Mouse (Mus musculus): ENCODE measurements around the gene Spc25. TPM values are rescaled to one million over a fixed set of nuclear protein-coding genes. Genes with fewer than 3 reads are reported as not detected.
A peak's percentile ranks its signal among the peaks of the same experiment; 100 is the strongest.

The Spc25 gene
- polyA plus RNA-seq, 1 experiment = 16.3 TPM

DNA sequence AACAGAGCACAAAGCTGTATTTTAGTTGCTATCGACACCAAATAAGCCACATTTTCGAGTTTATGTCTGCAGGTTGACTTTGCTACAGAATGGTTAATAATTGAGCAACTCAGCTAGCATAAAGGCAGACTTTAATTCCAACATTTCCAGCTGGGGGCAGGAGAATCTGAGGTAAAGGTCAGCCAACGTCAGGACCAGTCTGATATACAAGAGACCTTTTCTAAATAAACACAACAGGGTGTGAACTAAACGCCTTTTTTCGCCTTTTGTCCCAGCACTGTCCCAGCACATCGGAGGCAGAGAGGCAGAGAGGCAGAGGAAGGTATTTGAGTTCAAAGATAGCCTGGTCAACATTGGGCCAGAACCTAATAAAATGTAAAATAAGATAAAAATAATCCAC is 809 bp downstream of the Spc25 start:
- H3K79me2 ChIP-seq (ENCODE audit: control insufficient read depth, insufficient read depth) = peaks cover 20% of the 10 kb centered on the region
- TF ChIP-seq POLR2AphosphoS2 (IDR thresholded peaks at IDR 0.05; ENCODE audit: insufficient read length, low read depth) (no peak), REST (IDR thresholded peaks at IDR 0.05; ENCODE audit: insufficient read depth, insufficient read length) (no peak), E2F4 (IDR thresholded peaks at IDR 0.05; ENCODE audit: insufficient read depth) (no peak), USF1 (IDR thresholded peaks at IDR 0.05; ENCODE audit: low read depth) (no peak), MAX (IDR thresholded peaks at IDR 0.05; ENCODE audit: low read depth) (no peak), POLR2A (IDR thresholded peaks at IDR 0.05; ENCODE audit: insufficient read length, low read depth) (no peak), CEBPB (IDR thresholded peaks at IDR 0.05; ENCODE audit: insufficient read depth, poor library complexity, severe bottlenecking) (no peak), MYOG (IDR thresholded peaks at IDR 0.05; ENCODE audit: control insufficient read depth in 1 of 3, insufficient read depth in 1 of 3, insufficient read length in 2 of 3, low read depth in 2 of 3) (no peak), SRF (IDR thresholded peaks at IDR 0.05; ENCODE audit: control insufficient read depth, insufficient read length, low read depth) (no peak), MYOD1 (IDR thresholded peaks at IDR 0.05; ENCODE audit: control insufficient read depth in 1 of 3, insufficient read length in 2 of 3, low read depth in 2 of 3) (no peak), TCF12 (IDR thresholded peaks at IDR 0.05; ENCODE audit: insufficient read depth, poor library complexity, severe bottlenecking) (no peak), TCF3 (IDR thresholded peaks at IDR 0.05; ENCODE audit: insufficient read length, low read depth) (no peak)

DNA sequence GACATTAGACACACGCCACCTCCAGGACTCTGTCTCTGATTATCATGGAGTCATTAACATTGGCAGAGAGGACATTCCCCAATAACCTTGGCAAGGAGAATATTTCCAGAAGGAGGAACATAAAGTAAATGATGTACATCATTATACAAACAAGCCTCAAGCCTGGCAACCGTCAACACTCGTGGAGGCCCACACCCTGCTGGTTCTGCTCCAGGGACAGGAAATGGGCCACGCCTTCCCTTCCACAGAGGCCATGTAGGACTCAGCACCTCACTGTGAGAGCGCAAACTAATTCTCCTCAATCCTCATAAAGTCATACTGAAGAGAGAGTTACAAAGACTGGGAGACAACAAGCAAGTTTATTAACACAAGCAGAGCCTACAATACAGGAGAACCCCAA is 12.4 kb downstream of the Spc25 start:
- Histone ChIP-seq H3K4me3 (no peak overlapping the region), H3K36me3 (ENCODE audit: control insufficient read depth, insufficient read depth) (peaks cover 34% of the 10 kb centered on the region), H3K27me3 (ENCODE audit: control insufficient read depth, insufficient read depth, insufficient read length) (no peaks in the 10 kb centered on the region), H3K4me2 (ENCODE audit: low read depth) (no peak overlapping the region), H3K79me2 (ENCODE audit: control insufficient read depth, insufficient read depth) (no peaks in the 10 kb centered on the region), H3ac (ENCODE audit: control insufficient read depth, insufficient read length) (no peak overlapping the region)
- TF ChIP-seq E2F4 (IDR thresholded peaks at IDR 0.05; ENCODE audit: insufficient read depth) (no peak), TCF3 (IDR thresholded peaks at IDR 0.05; ENCODE audit: insufficient read length, low read depth) (no peak), USF1 (IDR thresholded peaks at IDR 0.05; ENCODE audit: low read depth) (no peak), SRF (IDR thresholded peaks at IDR 0.05; ENCODE audit: control insufficient read depth, insufficient read length, low read depth) (no peak), MAX (IDR thresholded peaks at IDR 0.05; ENCODE audit: low read depth) (no peak), MYOG (IDR thresholded peaks at IDR 0.05; ENCODE audit: control insufficient read depth in 1 of 3, insufficient read depth in 1 of 3, insufficient read length in 2 of 3, low read depth in 2 of 3) (no peak), TCF12 (IDR thresholded peaks at IDR 0.05; ENCODE audit: insufficient read depth, poor library complexity, severe bottlenecking) (no peak), POLR2A (IDR thresholded peaks at IDR 0.05; ENCODE audit: insufficient read length, low read depth) (no peak), MYOD1 (IDR thresholded peaks at IDR 0.05; ENCODE audit: control insufficient read depth in 1 of 3, insufficient read length in 2 of 3, low read depth in 2 of 3) (no peak), CEBPB (IDR thresholded peaks at IDR 0.05; ENCODE audit: insufficient read depth, poor library complexity, severe bottlenecking) (no peak), POLR2AphosphoS2 (IDR thresholded peaks at IDR 0.05; ENCODE audit: insufficient read length, low read depth) (no peak), REST (IDR thresholded peaks at IDR 0.05; ENCODE audit: insufficient read depth, insufficient read length) (no peak)

More for the DNA sequence above, 809 bp downstream of the Spc25 start:
- Histone ChIP-seq H3ac (ENCODE audit: control insufficient read depth, insufficient read length) (peak overlapping the region; percentile 5), H3K4me3 (peak overlapping the region; percentile 64), H3K36me3 (ENCODE audit: control insufficient read depth, insufficient read depth) (no peaks in the 10 kb centered on the region), H3K27me3 (ENCODE audit: control insufficient read depth, insufficient read depth, insufficient read length) (no peaks in the 10 kb centered on the region), H3K4me2 (ENCODE audit: low read depth) (peak overlapping the region; percentile 69)

DNA sequence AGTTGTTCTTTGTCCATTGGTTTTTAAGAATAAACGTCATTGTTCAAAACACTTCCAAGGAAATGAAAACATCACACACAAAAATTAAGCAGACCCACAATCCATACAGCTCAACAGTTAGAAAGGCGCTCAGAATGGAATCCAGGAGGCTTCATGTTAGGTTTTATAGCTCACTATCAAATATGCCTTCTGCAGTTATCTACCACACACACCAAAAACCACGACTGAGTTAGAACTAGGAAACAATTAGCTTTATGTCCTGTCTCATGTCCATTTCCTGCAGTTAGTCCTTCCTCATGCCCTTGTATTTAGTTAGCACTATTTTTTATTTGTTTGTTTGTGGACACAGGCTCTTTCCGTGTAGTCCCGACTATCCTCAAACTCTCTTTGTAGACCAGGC is 14.9 kb downstream of the Spc25 start:
- TF ChIP-seq CEBPB (IDR thresholded peaks at IDR 0.05; ENCODE audit: insufficient read depth, poor library complexity, severe bottlenecking) (no peak), TCF12 (IDR thresholded peaks at IDR 0.05; ENCODE audit: insufficient read depth, poor library complexity, severe bottlenecking) (no peak), MYOD1 (IDR thresholded peaks at IDR 0.05; ENCODE audit: control insufficient read depth in 1 of 3, insufficient read length in 2 of 3, low read depth in 2 of 3) (no peak), TCF3 (IDR thresholded peaks at IDR 0.05; ENCODE audit: insufficient read length, low read depth) (no peak), USF1 (IDR thresholded peaks at IDR 0.05; ENCODE audit: low read depth) (no peak), E2F4 (IDR thresholded peaks at IDR 0.05; ENCODE audit: insufficient read depth) (no peak), MYOG (IDR thresholded peaks at IDR 0.05; ENCODE audit: control insufficient read depth in 1 of 3, insufficient read depth in 1 of 3, insufficient read length in 2 of 3, low read depth in 2 of 3) (no peak), SRF (IDR thresholded peaks at IDR 0.05; ENCODE audit: control insufficient read depth, insufficient read length, low read depth) (no peak), MAX (IDR thresholded peaks at IDR 0.05; ENCODE audit: low read depth) (no peak), POLR2A (IDR thresholded peaks at IDR 0.05; ENCODE audit: insufficient read length, low read depth) (no peak), REST (IDR thresholded peaks at IDR 0.05; ENCODE audit: insufficient read depth, insufficient read length) (no peak), POLR2AphosphoS2 (IDR thresholded peaks at IDR 0.05; ENCODE audit: insufficient read length, low read depth) (no peak)
- no peaks in the 10 kb centered on the region for H3K27me3 ChIP-seq (ENCODE audit: control insufficient read depth, insufficient read depth, insufficient read length)
- H3K36me3 ChIP-seq (ENCODE audit: control insufficient read depth, insufficient read depth) = peaks cover 17% of the 10 kb centered on the region

DNA sequence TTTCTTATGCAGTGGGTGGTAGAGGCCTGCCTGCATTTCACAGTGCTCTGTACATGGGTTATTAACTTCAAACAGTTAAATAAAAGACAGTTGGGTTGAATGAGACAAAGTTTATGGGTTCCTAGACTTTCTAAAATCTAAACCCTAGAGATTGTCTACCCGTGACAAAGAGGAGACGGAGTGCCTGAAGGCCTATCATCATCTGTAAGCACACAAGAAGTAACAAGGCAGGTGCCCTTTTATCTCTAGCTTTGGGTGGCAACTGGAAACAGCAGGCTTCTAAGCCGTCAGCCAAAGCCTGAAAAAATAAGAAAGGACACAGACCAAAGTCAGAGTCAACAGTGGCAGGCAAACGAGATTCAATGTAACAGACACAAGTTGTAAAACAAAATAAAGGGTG is 16.8 kb downstream of the Spc25 start:
- TF ChIP-seq CEBPB (IDR thresholded peaks at IDR 0.05; ENCODE audit: insufficient read depth, poor library complexity, severe bottlenecking) (no peak), POLR2A (IDR thresholded peaks at IDR 0.05; ENCODE audit: insufficient read length, low read depth) (no peak), MAX (IDR thresholded peaks at IDR 0.05; ENCODE audit: low read depth) (no peak), SRF (IDR thresholded peaks at IDR 0.05; ENCODE audit: control insufficient read depth, insufficient read length, low read depth) (no peak), POLR2AphosphoS2 (IDR thresholded peaks at IDR 0.05; ENCODE audit: insufficient read length, low read depth) (no peak), MYOD1 (IDR thresholded peaks at IDR 0.05; ENCODE audit: control insufficient read depth in 1 of 3, insufficient read length in 2 of 3, low read depth in 2 of 3) (no peak), USF1 (IDR thresholded peaks at IDR 0.05; ENCODE audit: low read depth) (no peak), E2F4 (IDR thresholded peaks at IDR 0.05; ENCODE audit: insufficient read depth) (no peak), REST (IDR thresholded peaks at IDR 0.05; ENCODE audit: insufficient read depth, insufficient read length) (no peak), TCF12 (IDR thresholded peaks at IDR 0.05; ENCODE audit: insufficient read depth, poor library complexity, severe bottlenecking) (no peak), MYOG (IDR thresholded peaks at IDR 0.05; ENCODE audit: control insufficient read depth in 1 of 3, insufficient read depth in 1 of 3, insufficient read length in 2 of 3, low read depth in 2 of 3) (no peak), TCF3 (IDR thresholded peaks at IDR 0.05; ENCODE audit: insufficient read length, low read depth) (no peak)
- Histone ChIP-seq H3K4me2 (ENCODE audit: low read depth) (no peak overlapping the region), H3ac (ENCODE audit: control insufficient read depth, insufficient read length) (no peak overlapping the region)

More for the DNA sequence above, 14.9 kb downstream of the Spc25 start:
- H3ac ChIP-seq (ENCODE audit: control insufficient read depth, insufficient read length) = no peak overlapping the region
- H3K79me2 ChIP-seq (ENCODE audit: control insufficient read depth, insufficient read depth) = no peaks in the 10 kb centered on the region
- no peak overlapping the region for H3K4me2 ChIP-seq (ENCODE audit: low read depth)
- no peak overlapping the region for H3K4me3 ChIP-seq

More for the DNA sequence above, 16.8 kb downstream of the Spc25 start:
- H3K27me3 ChIP-seq (ENCODE audit: control insufficient read depth, insufficient read depth, insufficient read length) = no peaks in the 10 kb centered on the region
- H3K4me3 ChIP-seq = no peak overlapping the region
- no peaks in the 10 kb centered on the region for H3K79me2 ChIP-seq (ENCODE audit: control insufficient read depth, insufficient read depth)
- H3K36me3 ChIP-seq (ENCODE audit: control insufficient read depth, insufficient read depth) = peaks cover 11% of the 10 kb centered on the region
